Mouse (Mus musculus): ENCODE measurements around the gene Susd6.

DNA sequence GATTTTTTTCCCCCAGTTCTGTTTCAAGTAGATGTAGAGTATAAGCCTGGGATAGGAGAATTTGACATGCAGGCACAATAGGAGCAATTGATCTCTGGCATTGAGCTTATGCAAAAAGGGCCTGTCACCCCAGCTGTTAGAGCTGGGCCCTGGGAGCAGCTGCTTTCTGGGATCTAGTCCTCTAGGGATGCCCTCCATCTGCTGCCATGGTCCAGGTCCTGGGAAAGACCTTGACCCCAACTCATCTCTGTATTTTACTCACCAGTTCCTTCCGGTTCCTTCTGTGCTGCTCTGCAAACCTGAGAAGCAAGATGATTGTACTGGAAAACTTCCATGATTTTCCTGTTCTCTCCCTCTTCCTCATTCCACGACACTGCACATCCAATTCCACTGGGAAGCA is 68.0 kb downstream of the Susd6 start:
- TF ChIP-seq GATA2 (IDR thresholded peaks at IDR 0.05; ENCODE audit: borderline replicate concordance, low read depth, low read length), result no peak
- no peak for TF ChIP-seq CTCF (IDR thresholded peaks at IDR 0.05; ENCODE audit: low read depth, low read length)
- TF ChIP-seq GATA1 (IDR thresholded peaks at IDR 0.05; ENCODE audit: borderline replicate concordance, low read length), result no peak
- TF ChIP-seq TAL1 (conservative IDR thresholded peaks at IDR 0.05; ENCODE audit: low read depth, low read length), result no peak
- TF ChIP-seq POLR2AphosphoS5 (IDR thresholded peaks at IDR 0.05; ENCODE audit: insufficient replicate concordance, low read depth, low read length), result no peak

Data from G1E (cell line).